Mouse (Mus musculus) liver, adult 2 months (tissue): ENCODE results near the gene E130308A19Rik.

Experiments
- CTCF ChIP-seq: fragments of 200-500 bp; IDR thresholded peaks from 2 replicates; pipeline ENCODE4 v1.5.1; 2011; ENCODE audit warnings: low read depth, low read length, control low read depth
- POLR2A ChIP-seq: fragments of 200-500 bp; IDR thresholded peaks from 2 replicates; pipeline ENCODE4 v1.6.1; 2011; ENCODE audit warnings: low read length, control low read depth; ENCODE audit not compliant: insufficient read depth; ENCODE audit errors: extremely low read depth

DNA sequence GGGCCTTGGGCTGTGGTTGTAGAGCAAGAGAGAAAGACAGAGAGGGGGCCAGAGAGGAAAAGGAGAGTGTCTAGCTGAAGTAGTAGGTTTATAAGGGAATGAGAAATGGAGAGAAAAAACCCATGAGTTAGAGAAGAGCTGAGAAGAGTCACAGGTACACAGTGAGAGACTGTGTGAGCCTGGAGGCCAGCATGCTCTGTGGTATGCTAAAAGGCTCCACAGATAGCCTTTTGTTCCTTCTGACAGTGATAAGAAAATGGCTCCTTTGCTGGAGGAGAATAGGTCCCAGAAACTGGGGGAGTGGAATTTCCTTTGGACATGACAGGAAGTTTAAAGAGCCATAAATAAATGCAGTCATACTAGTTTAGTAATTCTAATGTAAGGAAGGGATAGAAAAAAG is 13.2 kb downstream of the E130308A19Rik start:
- TF ChIP-seq CTCF (no peak), POLR2A (no peak)
